Mouse (Mus musculus) megakaryocyte-erythroid progenitor cell, adult 5-6 weeks (primary cell): ENCODE results near the gene Fyb2. TPM values are rescaled to one million over a fixed set of nuclear protein-coding genes. Genes with fewer than 3 reads are reported as not detected.

Experiments
- ATAC-seq: replicated peaks from 2 replicates; pipeline ENCODE4 v1.8.0; 2016; ENCODE audit warnings: mild to moderate bottlenecking, inconsistent platforms; ENCODE audit not compliant: severe bottlenecking, poor library complexity, low FRiP score, low TSS enrichment
- total RNA-seq, 2 experiments: library from RNA; stranded (forward) in 1 of 2; stranded (reverse) in 1 of 2; fragments of 200-1000, 215-1000 nt in 1 of 2; fragments of >200 nt in 1 of 2; fragmentation: Nextera tagmentation in 1 of 2; gene quantifications; 2 replicates each; pipeline ENCODE4 v1.2.3; 2014 to 2017

Fyb2 gene
- total RNA-seq, 2 experiments from 2014 or later = not detected

DNA sequence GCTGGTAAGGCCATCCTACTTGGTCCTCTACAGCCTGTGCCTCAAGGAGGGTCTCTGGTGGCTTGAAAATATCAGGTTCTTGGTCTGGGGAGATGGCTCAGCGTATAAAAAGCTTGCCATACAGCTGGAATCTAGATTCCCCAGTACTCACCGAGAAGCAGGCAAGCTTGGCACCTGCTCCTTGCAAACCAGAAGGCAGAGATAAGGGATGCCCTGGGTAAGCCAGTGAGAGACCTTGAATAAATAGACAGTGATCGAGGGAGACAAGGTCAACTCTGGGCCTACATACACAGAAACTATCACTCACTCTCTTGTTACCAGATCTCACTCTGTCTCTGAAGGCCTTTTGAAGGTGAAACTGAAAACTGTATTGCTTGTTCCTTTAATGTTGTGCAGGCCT lies 21.7 kb downstream of the Fyb2 start:
- peak; percentile 73 for ATAC-seq

GRCm38 (mm10) chr4:104935436-104935835 lies 22.2 kb downstream of the Fyb2 start:
- ATAC-seq = no peak

GRCm38 (mm10) chr4:104936011-104936410 lies 22.8 kb downstream of the Fyb2 start:
- no peak for ATAC-seq

- peak; percentile 54 for ATAC-seq
Observed at GRCm38 (mm10) chr4:104939535-104939934, 26.3 kb downstream of the Fyb2 start.

DNA sequence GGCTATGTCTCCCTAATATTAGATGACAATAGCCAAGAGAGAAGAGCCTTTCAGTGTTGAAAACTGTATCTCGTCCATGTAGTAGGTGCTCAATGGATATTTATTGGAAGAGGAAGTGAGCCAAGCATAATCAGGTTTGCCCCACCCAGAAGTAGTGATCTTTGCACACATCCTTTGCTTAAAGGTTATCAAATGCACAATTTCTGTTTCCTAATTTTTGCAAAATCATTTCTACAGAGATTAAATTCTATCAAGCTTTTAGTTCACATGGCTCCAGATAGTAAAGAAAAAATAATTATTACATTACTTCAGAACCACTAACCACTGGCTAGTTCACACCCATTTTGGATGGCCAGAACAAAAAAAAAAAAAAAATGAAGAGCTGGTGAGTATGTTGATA lies 28.6 kb downstream of the Fyb2 start:
- ATAC-seq = no peak

- ATAC-seq = no peak
Observed at GRCm38 (mm10) chr4:104944482-104944881, 31.2 kb downstream of the Fyb2 start.

DNA sequence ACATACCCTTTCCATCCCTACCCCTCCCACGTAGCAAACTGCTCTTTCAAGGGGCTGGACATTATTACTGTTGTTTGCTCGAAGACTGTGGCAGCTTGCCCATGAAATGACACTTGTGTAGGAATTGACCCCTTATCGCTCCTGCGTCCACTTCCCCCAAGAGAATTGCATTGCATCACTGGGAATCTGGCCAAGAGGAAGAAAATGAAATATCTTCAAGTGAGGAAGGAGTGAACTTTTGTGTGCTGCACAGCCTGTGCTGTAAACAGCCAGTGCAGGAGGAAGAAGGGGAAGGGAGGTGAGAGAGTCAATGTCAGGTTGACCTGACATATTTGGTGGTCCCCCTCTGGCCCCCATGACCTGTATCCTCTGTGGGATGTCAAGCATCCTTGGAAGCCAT lies 35.6 kb downstream of the Fyb2 start:
- no peak for ATAC-seq

DNA sequence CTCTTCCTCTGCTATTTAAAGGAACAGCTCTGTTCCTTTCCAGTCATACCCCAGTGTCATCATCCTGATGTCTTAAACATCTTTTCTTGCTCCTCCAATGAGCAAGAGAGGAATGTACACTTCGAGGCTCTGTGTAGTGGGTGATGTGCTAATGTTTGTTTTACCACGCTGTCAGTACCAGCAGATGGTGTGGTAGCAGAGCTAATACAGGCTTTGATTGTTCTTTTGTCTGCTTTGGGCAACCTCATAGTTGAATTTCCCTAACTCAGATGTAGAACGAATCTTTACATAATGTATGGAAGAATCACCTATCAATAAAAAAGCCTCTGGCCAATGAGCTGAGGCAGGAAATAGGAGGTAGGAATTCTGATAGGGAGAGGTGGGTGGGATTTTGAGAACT lies 36.0 kb downstream of the Fyb2 start:
- ATAC-seq = no peak

DNA sequence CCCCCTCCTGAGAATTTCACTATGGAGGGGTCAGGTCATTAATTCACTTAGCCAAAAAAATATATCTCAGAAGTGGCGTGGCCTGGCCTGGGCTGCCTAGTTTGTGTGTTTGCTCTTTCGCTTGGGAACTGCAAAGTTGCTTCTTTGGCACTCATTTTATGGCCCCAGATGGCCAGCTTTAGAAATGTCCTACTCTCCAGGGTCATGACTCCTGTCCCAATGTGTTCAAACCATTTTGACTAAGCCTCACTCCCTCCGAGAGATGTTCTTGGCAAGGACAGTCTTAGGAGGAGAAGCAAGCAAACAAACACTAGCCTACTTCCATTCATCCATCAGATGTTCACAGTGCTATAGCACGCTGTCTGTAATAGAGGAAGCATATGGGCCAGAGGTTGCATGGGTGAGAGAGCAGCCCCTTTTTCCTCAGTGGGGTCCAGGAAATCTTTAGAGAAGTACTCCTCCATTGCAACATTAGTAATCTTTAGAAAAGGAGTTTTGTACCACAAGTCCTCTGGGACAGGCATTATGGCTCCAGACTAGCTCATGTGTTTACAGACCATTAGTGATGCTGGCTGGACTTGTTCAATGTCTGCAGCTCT lies 38.1 kb downstream of the Fyb2 start:
- no peak for ATAC-seq

- ATAC-seq = no peak
Observed at GRCm38 (mm10) chr4:104956691-104957090, 43.4 kb downstream of the Fyb2 start.

DNA sequence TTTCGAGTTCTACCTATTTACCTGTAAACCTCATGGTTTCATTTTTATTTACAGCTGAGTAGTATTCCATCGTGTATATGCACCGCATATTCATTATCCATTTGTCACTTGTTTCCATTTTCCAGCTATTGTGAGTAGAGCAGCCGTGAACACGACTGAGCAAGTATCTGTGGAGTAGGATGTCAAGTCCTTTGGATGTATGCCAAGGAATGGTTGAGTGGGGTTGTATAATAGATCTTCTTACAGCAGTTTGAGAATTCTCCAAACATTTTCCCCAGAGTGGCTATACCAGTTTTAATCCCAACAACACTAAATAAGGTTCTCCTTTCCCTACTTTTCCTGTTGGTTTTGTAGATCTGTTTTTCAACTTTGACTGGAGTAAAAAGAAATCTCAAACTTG lies 48.2 kb downstream of the Fyb2 start:
- ATAC-seq = no peak

DNA sequence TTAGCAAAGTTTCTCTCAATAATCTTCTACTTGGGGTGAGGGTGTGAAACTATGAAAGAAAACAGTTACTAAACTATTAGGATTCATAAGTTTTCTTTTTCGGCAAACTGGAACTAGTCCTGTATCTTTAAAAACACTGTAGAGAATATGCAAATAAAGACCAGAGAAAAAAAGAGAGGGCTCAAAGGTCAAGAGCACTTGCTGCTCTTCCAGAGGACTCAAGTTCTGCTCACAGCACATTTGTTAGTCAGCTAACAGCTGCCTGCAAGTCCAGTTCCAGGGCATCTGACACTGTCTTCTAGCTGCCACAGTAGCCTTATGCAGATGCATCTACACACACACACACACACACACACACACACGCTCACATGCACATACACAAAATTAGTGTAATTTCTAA lies 59.4 kb downstream of the Fyb2 start:
- ATAC-seq = no peak

GRCm38 (mm10) chr4:104975162-104975830 lies 62.0 kb downstream of the Fyb2 start:
- ATAC-seq = no peak

- no peak for ATAC-seq
Observed at GRCm38 (mm10) chr4:104985960-104986632, 72.8 kb downstream of the Fyb2 start.

- ATAC-seq = no peak
Observed at GRCm38 (mm10) chr4:104987631-104988030, 74.4 kb downstream of the Fyb2 start.

DNA sequence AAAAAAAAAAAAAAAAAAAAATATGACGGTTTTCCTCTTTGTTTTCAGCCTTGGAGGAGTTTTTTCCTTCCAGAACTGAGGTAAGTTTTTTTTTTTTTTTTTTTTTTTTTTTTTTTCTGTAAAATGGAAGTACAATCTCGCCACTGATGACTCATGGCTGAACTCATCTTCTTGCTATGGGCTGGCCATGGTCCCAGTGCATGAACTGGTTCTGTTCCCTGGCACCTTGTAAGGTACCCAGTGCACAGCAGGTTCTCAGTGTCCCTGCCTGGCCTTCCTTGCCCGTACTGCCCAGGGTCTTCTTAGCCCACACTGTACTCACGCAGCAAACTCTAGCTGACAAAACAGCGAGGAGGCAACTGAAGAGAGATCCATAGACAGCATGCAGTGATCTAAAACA lies 74.8 kb downstream of the Fyb2 start:
- ATAC-seq = no peak

DNA sequence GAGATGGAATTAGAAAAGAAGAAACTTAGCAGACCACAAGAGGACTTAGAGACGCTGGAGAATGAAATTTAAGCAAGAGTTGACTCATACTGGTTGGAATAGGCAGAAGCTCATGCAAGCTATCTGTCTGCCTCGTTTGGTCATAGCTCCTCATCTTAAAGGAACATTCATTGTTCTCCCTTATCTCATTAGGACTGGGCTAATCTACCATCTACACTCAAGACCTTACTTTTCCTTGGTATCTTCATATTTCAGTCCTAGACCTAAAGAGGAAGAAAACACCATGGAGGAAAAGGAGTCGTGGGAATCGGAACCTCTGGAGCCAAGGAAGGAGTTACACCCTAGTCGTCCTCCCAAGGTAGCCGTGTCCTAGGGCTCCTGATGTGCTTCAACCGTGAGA lies 75.5 kb downstream of the Fyb2 start:
- no peak for ATAC-seq

DNA sequence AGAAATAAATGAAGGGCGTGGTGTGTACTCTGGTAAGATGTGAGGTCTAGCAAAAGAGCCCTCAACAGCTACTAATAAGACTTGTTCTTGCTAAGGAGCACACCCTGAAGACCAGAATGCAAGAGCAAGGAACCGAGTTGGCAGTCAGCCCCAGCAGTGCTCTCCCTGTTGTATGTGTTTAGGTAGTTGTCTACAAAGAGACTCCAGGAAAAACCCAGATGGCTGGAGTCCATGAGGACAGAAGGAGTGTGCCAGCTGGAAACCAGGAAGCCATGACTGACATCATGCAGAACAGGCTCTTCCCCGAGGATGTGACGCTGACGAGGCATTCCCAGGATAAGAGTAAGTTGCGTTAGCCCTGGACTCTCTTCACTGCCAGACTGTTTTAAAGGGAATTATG lies 76.8 kb downstream of the Fyb2 start:
- no peak for ATAC-seq

DNA sequence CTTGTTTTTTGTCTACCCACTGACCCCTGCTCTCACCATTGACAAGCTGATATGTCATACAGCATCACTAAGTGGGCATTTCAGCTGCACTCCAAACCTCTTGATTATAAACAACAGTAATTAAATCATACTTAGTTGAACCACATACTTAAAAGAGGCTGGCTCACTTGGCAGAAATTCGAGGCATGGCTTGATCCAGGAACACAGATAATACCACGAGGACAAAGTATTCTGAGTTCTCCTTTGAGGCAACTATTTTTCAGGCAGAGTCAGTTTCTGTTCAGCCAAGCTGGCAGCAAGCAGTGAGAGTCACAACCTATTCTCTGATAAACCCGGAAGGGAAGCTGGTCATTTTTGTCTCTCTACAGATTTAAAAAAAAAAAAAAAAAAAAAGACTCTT lies 77.4 kb downstream of the Fyb2 start:
- no peak for ATAC-seq

GRCm38 (mm10) chr4:104992271-104992670 lies 79.0 kb downstream of the Fyb2 start:
- no peak for ATAC-seq
